Mouse (Mus musculus) cerebellum, postnatal 10 days (tissue): Measurements from ENCODE around the gene Wfdc21.

ENCODE experiments used
- DNase-seq, 2 experiments: peaks; one replicate each; pipeline ENCODE4 v3.0.0; 2021; ENCODE audit warnings: mixed read lengths in 2 of 2

Gene Wfdc21

DNA sequence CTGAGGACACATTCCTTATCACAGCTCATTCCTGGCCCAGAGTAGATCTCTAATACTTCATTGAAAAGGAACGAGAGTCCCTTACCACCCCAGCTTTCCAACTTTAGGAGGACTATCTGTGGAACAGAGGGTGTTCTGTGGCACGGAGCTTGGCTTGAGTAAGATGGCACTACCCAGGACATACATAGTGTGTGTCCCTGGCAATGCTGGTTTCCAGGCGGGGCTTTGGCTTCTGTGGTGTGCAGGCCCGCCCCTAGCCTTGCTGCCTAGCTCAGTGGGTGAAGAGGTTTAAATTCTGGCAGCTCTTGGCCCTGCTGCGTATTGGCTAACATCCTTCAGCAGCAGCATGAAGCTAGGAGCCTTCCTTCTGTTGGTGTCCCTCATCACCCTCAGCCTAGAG, at the start of gene Wfdc21:
Wfdc21 (plus strand) TSS at position 260 of the 400 bp plus-strand sequence.
- DNase-seq: peak in 1 of 2 experiments; percentile 8

DNA sequence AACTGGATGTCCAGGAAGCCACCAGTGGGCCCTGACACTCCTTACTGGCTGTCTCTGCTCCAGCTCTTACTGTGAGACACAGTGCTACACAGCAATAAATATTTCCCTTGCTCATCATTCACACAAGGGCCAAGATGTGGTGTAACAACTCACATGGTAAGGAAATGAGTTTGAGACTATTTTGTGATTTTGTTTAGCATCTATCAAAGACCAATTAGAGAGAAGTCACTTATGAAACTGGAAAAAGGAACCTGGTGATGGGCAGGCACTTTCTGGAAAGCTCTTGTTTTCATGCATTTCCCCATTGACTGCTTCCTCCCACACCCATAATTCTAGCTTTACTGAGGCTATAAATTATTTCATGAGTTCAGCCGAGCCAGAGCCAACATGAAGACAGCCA, 43.0 kb upstream of the Wfdc21 start, which contains the start of gene Wfdc17:
Wfdc17 (plus strand) TSS at position 287 of the 400 bp plus-strand sequence.
- no peak for DNase-seq

DNA sequence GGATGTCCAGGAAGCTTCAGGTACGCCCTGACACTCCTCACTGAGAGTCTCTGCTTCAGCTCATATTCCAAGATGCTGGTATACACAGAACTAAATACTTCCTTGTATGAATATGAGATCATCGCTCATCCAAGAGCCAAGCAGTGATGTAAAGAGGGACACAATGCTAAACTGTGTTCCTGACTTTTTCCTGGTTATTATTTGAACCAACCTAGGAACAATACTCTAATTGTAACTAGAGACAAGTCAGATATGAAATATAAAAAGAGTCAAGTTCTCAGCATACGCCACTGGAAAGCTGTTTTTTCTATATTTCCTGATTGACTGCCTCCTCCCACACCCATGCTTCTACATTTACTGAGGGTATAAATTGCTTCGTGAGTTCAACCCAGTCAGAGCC, 38.0 kb upstream of the Wfdc21 start, which contains the start of gene Wfdc18:
Wfdc18 (plus strand) TSS at position 301 of the 400 bp plus-strand sequence.
- DNase-seq: no peak

DNA sequence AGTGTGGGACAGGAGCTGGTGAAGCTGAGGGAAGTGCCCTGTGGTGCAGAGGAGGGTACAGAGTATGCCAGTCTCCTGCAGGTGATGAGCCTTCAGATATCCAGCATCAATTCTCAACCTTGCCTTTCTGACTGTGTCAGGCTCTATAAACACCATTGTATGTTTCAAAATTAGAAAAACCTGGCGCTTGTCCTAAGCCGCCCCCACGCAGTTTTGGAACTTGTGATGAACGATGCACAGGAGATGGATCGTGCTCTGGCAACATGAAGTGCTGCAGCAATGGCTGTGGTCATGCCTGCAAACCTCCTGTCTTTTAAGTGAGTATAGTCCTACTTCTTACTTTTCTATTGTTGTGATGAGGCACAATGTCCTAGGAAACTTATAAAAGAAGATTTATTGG, 37.1 kb upstream of the Wfdc21 start:
- no peak for DNase-seq

DNA sequence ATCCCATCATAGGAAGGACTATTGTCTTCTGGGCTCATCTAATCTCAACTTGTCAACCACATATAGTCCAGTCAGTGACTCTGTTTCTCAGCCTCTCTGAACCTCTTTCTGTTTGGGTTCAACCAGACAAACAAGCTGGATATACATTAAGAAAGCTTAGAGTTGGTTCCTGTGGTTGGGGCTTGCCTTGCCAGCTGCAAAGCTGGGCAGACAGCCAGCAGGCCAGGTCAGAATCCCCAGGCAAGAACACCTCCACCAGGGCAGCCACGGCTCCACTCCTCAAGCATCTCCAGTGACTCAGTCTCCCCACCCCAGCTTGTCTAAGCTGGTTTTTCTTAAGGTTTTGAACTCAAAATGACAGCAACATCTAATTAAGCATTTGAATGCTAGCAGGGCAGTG, 34.1 kb upstream of the Wfdc21 start:
- DNase-seq: no peak

DNA sequence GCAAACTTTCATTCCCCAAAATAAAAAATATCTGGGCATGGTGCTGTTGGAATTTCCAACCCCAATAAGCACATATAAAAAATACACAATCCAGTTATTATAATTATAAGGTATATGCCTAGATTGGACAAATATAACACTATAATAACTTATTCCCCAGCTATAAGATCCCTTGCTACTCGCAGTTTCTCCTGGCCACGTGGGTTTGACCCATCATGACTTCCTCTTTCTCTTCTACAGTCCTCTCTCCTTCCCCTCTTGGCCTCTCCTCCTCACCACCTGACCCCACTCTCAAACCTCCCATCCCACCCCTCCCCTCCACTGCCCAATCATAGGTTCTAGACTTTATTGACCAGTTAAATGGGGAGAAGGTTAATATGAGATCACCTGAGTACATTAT, 32.8 kb upstream of the Wfdc21 start:
- no peak for DNase-seq

DNA sequence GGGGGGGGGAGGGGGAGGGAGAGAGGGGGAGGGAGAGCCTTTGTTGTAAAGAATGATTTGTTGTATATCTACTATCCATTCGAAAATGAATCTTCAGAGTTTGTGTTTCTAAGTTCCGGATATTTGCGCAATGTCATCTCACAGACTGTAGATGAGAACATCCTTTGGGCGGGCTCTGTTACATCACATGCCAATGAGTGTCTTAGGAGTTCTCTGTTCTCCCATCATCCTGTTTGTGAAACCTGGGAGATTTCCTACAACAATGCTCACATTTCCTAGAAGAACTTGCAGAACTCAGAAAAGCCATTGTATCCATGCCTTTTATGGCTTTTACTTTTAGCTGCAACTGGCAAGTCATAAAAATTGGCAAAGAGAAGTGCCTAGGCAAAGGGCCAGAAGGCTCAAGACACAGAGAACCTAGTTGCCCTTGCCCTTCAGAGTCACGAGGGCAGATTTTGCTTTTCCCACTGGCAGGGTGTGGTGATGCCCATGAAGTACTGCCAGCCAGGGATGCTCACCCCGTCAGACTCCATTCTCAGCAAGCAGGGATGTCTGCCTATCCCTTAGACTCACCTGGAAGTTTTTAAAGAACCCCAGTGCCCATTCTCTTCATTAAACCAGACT, 29.6 kb upstream of the Wfdc21 start:
- no peak for DNase-seq

DNA sequence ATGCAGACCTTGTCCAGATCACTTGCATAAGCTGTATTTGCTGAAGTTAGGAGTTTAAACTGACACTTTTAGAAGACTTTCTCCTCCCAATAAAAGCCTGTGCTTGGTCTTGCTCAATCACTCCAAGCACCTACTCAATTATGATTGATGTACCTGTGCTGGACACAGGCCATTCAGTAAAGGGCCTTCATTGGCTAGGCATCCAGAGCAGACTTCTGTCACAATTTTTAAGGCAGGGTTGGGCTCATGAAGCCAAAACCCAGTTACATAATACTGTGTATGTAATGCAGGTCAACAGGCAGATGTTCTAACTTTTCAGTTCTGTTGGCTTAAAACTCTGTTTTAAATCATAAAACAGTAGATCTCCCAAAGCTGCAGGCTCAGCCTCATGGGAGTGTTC, 26.0 kb upstream of the Wfdc21 start:
- no peak for DNase-seq

DNA sequence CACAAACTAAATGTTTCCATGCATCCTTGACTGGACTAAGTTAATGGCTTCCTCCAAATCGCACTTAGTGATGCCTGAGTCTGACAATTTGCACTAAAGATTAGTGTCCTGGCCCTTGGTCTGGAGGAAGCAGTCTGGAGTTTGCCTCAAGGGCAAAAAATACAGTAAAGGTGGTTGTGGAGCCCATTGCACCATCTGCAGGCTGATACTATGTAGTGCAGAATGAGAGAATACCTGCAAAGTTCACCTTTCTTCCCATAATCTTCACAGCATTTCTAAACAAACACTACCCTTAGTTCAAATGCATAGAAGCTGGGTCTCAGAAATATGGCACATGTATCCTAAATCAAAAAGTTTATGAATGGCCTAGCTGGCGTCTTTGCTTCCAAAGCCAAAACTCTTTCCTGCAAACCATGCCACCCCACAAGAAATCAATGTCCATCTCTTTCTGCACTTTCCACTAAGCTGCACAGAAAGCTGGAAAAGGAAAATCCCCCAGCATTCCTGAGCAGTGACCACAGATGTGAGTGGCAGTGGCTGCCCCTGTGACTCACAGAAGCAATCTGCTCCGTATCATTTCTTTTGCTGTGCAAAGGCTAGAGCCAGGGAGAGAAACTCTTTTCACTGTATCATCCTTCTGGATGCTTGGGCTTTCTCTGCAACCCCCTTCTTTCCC, 17.8 kb upstream of the Wfdc21 start:
- no peak for DNase-seq

DNA sequence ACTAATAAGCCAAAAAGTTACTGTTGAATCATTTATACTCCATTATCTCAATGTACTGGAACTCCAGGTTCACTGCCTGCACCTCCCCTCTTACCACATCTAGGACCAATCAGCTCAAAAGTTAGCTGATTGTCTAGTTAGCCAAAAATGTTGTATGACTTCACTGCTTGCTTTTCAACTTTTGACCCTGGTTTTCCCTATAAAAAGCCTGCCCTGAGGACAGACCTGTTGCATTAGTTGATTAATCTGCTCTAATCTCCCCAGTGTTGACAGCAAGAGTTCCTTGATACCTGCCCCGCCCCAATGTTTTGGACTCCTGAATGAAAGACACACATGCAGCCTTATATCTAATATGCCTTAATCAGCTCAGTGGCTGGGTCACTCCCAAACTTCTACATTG, 15.6 kb upstream of the Wfdc21 start:
- no peak for DNase-seq

DNA sequence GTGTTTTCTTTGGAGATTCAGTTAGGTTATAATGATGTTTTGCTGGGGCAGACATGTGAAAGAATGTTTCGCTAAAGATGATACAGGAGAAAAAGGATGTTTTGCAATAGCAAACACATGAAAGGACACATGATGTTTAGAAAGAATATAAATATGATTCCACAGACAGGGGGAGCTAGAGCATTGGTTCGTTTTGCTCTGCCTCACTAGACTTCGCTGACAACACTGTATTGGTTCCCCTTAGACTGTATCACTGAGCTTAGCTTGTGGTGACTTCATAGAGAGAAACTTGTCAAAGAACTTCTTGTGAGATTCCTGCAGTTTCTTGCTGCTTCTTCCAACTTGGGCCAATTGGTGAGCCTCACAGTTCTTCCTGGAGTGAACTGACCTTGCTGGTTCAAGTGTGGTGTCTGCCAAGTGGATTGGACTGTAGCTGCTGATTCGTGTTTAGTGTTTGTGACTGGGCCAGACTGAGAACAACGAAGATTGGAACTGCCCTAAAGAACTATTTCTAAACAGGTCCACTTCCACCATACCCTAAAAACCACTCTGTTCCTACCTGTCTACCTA, 13.6 kb upstream of the Wfdc21 start:
- no peak for DNase-seq

DNA sequence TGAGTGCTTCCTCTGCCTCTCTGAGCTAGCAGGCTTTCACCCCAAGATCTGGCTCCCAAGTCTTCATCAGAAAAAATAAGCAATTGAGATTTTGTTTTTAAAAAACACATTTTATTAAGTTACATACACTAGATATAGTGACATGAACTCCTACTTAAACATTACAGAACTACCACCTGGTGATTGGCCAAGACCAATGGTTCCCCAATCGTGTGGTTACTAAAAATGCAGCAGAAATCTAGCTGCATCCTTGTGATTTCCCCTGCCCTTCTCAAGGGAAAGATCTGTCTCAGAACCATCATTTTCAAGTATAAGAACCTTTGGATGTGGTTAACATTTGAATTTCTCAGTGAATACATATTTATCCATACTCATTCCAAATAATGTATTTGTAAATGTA, 12.5 kb upstream of the Wfdc21 start:
- DNase-seq: no peak

DNA sequence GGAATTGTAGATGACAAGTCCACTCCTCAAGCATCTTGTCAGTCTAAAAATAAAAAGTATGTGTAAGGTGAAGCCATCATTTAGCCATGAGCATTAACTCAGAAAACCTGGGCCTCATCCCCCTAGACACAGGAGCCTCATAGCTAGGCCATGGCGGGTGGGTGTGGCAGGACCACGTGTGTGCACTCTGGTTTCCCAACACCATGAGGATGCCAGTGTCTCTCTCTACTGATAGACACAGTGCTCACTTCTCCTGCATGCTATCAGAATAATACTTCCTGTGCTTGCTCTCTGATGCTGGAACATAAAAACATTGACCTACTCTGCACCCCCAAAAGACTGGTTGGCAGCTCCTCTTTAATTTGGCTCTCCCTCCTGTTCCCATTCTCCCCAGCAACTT, 10.9 kb upstream of the Wfdc21 start:
- DNase-seq: no peak

DNA sequence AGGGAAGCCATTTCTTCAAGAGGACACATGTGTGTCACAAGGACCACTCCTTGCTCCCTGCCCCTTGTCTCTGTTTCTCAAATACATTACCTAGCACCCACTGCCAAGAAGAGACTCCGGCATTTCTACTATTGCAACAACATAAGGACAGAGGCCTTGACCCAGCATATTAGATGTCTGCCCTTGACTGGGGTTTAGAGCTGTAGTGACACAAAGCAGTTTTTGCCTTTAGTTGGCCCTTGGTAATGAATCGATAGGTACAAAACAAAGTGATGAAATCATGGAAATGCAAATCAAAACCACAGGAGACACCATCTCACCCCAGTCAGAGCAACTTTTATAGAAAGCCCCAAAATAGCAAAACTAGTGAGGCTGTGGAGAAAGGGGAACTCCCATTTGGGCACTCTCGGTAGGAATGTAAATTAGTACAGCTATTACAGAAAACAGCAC, 9.6 kb upstream of the Wfdc21 start:
- no peak for DNase-seq

DNA sequence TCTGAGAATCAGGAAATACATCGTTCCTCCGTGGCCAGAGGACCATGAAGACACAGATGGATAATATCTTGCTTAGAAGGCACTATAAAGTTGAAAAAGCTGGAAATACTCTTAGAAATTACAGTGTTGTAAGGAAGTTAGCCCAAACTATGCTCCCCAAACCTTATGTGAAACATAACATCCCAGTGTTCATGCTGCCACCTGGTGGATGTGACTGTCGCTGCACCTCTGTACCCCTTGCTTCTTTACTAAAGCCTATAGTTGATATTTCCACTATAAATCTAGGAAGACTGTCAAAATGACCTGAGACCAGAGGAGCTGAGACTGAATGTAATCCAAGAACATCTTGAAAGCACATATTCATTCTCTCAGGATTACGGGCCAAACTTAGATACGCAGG, 7.5 kb upstream of the Wfdc21 start:
- DNase-seq: peak; percentile 86 to 89

DNA sequence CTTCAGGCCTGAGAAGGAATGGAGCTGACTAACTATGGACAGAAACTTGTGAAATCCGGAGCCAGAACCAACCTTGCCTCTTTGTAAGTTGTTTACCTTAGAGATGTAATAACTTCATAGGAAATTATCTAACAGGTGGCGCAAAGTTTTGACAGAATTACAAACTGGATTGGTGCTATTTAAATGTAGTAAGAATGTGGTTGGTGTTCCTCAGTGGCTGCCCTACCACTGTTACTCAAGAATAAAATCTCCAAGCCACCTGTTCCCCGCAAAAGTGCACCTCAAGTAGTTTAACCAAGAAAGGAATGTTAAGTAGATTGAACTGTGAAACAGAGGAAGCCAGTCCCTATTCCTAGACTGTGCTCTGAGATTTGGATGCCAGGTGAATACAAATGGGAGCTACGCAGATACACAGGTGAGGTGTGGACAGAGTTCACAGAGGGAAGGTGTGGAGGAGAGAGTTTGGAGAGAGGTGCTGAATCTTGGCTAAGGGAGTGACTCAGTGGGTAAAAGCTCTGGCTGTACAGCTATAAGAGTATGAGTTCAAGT, 6.2 kb upstream of the Wfdc21 start:
- no peak for DNase-seq

DNA sequence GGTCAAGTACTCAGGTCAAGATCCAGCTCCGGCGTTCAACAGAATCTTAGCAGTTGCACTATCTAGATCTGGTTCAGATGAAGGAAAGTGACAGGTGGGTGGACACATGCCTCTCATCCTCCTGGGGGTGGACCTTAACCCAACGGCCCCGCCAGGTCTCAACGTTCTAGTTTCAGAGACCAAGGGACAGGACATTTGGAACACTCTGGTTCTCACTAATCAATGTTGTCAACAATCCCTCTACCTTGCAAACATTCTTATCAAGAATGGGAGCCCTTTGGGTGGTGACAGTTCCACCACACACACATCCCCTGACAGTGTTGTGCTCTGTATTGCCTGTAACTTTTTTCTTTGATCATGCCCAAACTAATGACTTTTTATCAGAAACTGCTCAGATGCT, 4.9 kb upstream of the Wfdc21 start:
- DNase-seq: no peak

DNA sequence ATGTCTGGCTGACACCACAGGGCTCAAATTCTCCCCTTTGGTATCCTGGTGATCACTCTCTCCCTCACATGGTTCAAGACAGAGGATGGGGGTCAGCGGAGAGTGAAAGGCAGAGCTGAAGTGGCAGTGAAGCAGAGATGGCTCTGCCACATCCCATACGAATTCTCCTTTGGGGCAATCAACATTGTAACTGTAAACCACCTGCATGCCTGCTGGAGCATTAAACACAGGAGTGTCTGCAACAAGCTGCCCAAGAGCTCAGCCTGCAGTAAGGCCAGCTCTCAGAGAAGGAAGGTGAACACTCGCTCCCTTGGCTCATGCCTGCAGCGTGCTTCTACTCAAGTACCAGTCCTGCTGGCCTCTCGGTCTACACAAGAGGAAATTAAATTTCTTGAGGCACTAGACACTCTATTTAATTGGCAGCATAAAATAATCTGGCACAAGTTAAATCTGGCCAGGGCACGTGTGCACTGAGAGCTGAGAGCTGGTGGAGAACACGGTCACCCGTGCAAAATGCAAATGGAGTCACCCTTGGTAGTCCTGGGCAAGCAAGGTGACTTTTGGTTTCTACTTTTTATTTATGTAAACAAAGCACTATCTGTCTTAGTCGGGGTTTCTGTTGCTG, 3.9 kb upstream of the Wfdc21 start:
- no peak for DNase-seq

DNA sequence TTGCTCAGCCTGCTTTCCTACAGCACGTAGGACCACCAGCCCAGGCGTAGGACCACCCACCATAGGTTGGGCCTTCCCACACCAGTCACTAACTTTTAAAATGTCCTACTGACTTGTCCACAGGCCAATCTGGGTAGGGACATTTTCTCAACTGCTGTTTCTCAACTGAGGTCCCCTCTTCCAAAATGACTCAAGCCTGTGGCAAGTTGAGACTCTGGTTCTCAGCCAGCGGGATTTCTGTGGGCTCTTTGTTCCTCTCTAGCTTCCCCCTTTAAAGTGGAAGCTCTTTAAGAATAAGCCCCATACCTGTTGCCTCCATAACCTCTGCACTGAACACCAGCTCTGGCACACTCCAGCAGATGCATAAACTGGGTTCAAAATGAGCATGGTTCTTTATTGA, 3.2 kb upstream of the Wfdc21 start:
- no peak for DNase-seq

DNA sequence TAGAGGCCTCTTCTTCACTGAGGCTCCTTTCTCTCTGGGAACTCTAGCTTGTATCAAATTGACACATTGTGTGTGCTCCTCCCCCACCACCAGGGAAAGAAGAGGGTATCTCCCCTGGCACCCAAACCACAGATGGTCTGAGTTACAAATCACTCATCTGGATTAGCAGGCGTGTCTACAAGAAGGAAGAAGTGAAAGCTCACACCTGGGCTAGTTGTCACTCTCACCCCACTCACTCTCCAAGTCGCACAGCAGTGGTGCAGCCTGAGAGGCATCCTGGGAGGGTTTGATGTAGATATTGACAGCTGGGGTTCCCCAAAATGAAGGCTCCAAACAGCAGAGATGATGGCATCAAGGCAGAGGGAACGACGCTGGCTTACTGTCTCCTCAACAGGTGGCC, 588 bp upstream of the Wfdc21 start:
- DNase-seq: no peak

DNA sequence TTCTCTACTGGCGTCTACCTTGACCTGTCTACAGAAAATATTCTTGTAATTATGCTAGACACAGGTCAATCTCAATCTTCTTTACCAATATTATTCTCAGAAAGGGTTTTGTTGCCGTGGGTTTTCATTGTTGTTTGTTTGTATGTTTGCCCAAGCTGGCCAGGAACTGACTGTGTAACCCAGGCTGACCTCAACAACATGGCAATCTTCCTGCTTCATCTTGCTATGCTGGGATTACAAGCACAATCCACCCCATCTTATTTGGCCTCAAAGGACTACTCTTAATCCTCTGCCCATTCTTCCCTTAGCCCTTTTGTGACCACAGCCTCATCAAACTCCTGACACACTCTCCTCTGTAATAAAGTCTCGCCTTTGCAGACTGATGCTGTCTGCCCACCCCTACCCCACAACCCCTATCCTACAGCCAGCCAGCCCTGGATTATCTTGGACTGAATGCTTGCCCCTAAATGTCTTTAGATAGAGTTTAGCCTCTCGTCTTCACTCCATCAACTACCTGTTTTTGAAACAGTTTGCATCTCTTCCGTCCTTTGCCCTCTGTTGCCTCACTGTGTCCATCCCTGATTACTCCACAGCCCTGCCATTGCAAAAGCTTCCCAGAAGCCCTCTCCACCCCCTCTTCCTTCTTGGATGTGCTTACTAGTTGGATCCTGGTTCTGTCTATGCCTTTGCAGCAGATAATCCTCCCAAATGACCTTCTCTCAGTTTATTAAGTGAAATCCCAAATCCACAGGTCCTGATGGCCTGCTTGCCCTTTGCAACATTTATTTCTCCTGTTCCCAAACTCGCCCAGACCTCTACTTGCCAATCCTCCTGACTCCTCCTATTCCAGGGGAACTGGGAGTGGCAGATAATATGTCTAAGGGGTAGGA, 881 bp downstream of the Wfdc21 start:
- DNase-seq: no peak

DNA sequence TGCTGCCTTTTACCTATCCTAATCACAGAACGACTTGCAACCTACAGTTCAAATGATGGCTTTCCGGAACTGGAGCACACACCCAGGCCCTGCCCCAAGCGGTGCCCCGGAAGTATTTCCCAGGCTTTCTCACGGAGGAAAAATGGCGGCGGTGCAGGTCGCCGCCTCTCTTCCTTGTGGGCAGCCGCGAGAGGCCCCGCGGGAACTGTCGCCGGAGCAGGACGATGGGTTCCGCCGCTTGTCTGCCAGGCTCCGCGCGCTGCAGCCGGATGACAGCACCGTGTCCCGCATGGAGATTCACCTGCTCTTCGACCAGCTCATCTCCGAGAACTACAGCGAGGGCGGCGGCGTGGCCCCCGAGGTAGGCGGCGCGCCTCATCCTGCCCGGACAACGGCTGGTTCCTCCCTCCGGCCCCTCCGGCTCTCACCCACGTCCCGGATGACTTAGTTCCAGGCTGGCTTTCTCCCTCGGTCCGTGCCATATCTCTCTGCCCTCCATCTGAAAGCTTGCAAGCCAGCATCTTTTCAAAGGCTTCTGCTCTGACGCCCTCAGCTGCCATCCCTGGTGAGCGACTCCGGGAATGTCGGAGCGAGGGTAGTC, 6.9 kb downstream of the Wfdc21 start, which contains the start of gene Heatr6:
Heatr6 (plus strand) TSS at position 116 of the 601 bp plus-strand sequence.
- DNase-seq: peak; percentile 97
